Mouse (Mus musculus): ENCODE data around the gene Cnnm3.
"Not testable (repeated sequence)": the region's sequence is repeated elsewhere in the genome, so short reads cannot be mapped to it uniquely, and the experiment has no call there.

DNA sequence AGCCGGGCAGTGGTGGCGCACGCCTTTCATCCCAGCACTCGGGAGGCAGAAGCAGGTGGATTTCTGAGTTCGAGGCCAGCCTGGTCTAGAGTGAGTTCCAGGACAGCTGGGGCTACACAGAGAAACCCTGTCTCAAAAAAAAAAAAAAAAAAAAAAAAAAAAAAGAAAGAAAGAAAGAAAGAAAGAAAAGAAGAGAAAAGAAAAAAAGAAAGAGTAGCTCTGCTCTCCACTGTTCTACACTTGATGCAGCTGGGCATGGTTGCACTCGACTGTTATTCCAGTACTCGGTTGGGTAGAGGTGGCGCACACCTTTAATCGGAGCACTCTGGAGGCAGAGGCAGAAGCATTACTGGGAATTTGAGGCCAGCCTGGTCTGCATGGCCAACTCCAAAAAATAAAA, 25.1 kb downstream of the Cnnm3 start, which contains the start of gene Ankrd23:
- TF ChIP-seq POLR2A (IDR thresholded peaks at IDR 0.05; ENCODE audit: borderline replicate concordance, extremely low read depth, low read depth, low read length); CTCF (IDR thresholded peaks at IDR 0.05; ENCODE audit: insufficient read depth, low read length): not testable (repeated sequence)
